Mouse (Mus musculus) forebrain, embryonic 11.5 days (tissue): Measurements from ENCODE around the gene Nlk. TPM values are rescaled to one million over a fixed set of nuclear protein-coding genes. Genes with fewer than 3 reads are reported as not detected.
A peak's percentile ranks its signal among the peaks of the same experiment; 100 is the strongest.

Experiments used
- ATAC-seq: fragments of 200-750 bp; cut with Nextera tagmentation; replicated peaks from 2 replicates; pipeline ENCODE4 v1.8.0; 2017; ENCODE audit warnings: moderate TSS enrichment; ENCODE audit not compliant: low FRiP score
- DNase-seq: peaks from one replicate; pipeline ENCODE4 v3.0.0-alpha.2; 2017; ENCODE audit warnings: low spot score
- H3K27ac ChIP-seq: fragments of 300-500 bp; sonication (generic); 2 replicates; pipeline ENCODE4 v1.5.1; 2014; ENCODE audit warnings: low read depth, low read length
- H3K27me3 ChIP-seq: fragments of 300-500 bp; sonication (generic); 2 replicates; pipeline ENCODE4 v1.6.1; 2014; ENCODE audit warnings: mild to moderate bottlenecking, low read length, mixed read lengths; ENCODE audit not compliant: control insufficient read depth, insufficient read depth
- H3K36me3 ChIP-seq: fragments of 300-500 bp; sonication (generic); 2 replicates; pipeline ENCODE4 v1.6.1; 2014; ENCODE audit warnings: mild to moderate bottlenecking, low read length, moderate library complexity, mixed read lengths; ENCODE audit not compliant: control insufficient read depth, insufficient read depth
- H3K4me1 ChIP-seq: fragments of 300-500 bp; sonication (generic); replicated peaks from 2 replicates; pipeline ENCODE4 v1.6.1; 2014; ENCODE audit warnings: low read length, mixed read lengths; ENCODE audit not compliant: control insufficient read depth, insufficient read depth
- H3K4me2 ChIP-seq: fragments of 300-500 bp; sonication (generic); 2 replicates; pipeline ENCODE4 v1.6.1; 2014; ENCODE audit warnings: low read depth, mild to moderate bottlenecking, low read length, moderate library complexity, mixed read lengths; ENCODE audit not compliant: severe bottlenecking
- H3K4me3 ChIP-seq: fragments of 300-500 bp; sonication (generic); 2 replicates; pipeline ENCODE4 v1.5.1; 2014; ENCODE audit warnings: low read depth, low read length
- H3K9ac ChIP-seq: fragments of 300-500 bp; sonication (generic); 2 replicates; pipeline ENCODE4 v1.6.1; 2014; ENCODE audit warnings: low read length
- H3K9me3 ChIP-seq: fragments of 300-500 bp; sonication (generic); 2 replicates; pipeline ENCODE4 v1.6.1; 2016; ENCODE audit warnings: low read length, mixed read lengths; ENCODE audit not compliant: control insufficient read depth
- WGBS: fragments of 180-500 bp; shearing (Covaris S2); extraction: QIAGEN DNeasy Blood & Tissue Kit; methylation state at CpG from one replicate; pipeline ENCODE4 v1.1.7; 2014; 5-methylcytosine and 5-hydroxymethylcytosine counted together
- polyA plus RNA-seq: library from polyadenylated mRNA; unstranded; fragments of >200 nt; fragmentation: Nextera tagmentation; extraction: Ambion mirVana; gene quantifications from 2 replicates; pipeline ENCODE4 v1.2.1, GENCODE M21; 2014

The Nlk gene
- polyA plus RNA-seq, 1 experiment from 2014 or later = 33.6 TPM

GRCm38 (mm10) chr11:78703085-78703484 lies 5.9 kb upstream of the Nlk start:
- H3K27me3 ChIP-seq = no peaks in the 10 kb centered on the region
- 82% methylated on average over 5 of the region's 5 CpGs for WGBS
- no peaks in the 10 kb centered on the region for H3K4me1 ChIP-seq
- no peak overlapping the region for H3K4me3 ChIP-seq
- no peaks in the 10 kb centered on the region for H3K36me3 ChIP-seq
- no peak overlapping the region for H3K4me2 ChIP-seq
- H3K27ac ChIP-seq = no peak overlapping the region
- no peak for DNase-seq
- H3K9ac ChIP-seq = no peak overlapping the region
- no peaks in the 10 kb centered on the region for H3K9me3 ChIP-seq
- no peak for ATAC-seq

- Histone ChIP-seq H3K27ac (no peak overlapping the region), H3K9ac (no peak overlapping the region), H3K27me3 (no peaks in the 10 kb centered on the region), H3K4me1 (no peaks in the 10 kb centered on the region), H3K4me3 (no peak overlapping the region), H3K36me3 (no peaks in the 10 kb centered on the region), H3K9me3 (no peaks in the 10 kb centered on the region), H3K4me2 (no peak overlapping the region)
- DNase-seq (no peak), ATAC-seq (no peak)
- 80% methylated on average over 3 of the region's 3 CpGs for WGBS
Measured at GRCm38 (mm10) chr11:78702319-78702718, 5.1 kb upstream of the Nlk start.

DNA sequence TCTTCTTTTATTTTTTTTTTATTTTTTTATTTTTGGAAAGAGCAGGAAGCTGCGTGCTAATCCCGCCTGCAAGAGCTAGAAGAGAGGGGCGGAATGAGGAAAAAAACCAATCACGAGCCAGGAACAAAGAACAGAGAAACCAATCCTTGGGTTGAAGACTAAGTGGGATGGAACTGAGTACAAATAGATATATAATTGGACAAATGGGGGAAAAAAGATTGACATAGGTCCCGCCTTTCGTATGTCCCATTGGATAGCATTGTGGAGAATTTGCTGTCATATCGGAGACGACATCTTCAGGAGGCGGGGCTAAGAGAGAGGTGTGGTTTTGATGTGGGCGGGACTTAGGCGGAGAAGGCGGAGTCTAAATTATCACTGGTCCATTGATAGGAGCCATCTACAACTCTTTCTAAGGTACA lies 589 bp upstream of the Nlk start:
- Histone ChIP-seq H3K4me3 (peak overlapping the region; percentile 89), H3K36me3 (no peaks in the 10 kb centered on the region), H3K4me1 (peaks cover 9% of the 10 kb centered on the region), H3K4me2 (peak overlapping the region; percentile 30; the same call in 1 of the 2 replicates), H3K27ac (peak overlapping the region; percentile 84), H3K9ac (peak overlapping the region; percentile 47), H3K27me3 (no peaks in the 10 kb centered on the region), H3K9me3 (no peaks in the 10 kb centered on the region)
- WGBS = under 1% methylated on average over 12 of the region's 12 CpGs
- ATAC-seq (peak; percentile 92), DNase-seq (peak; percentile 88)

- Histone ChIP-seq H3K27ac (no peak overlapping the region), H3K4me1 (peaks cover 12% of the 10 kb centered on the region), H3K4me2 (peak overlapping the region; percentile 32; the same call in 1 of the 2 replicates), H3K36me3 (no peaks in the 10 kb centered on the region), H3K27me3 (no peaks in the 10 kb centered on the region), H3K4me3 (no peak overlapping the region), H3K9ac (no peak overlapping the region), H3K9me3 (no peaks in the 10 kb centered on the region)
- DNase-seq = no peak
- no peak for ATAC-seq
- 85% methylated on average over 3 of the region's 3 CpGs for WGBS
Measured at GRCm38 (mm10) chr11:78694249-78694648, 2.9 kb downstream of the Nlk start.

GRCm38 (mm10) chr11:78693307-78693706 lies 3.9 kb downstream of the Nlk start:
- H3K4me2 ChIP-seq = no peak overlapping the region; the same call in 1 of the 2 replicates

DNA sequence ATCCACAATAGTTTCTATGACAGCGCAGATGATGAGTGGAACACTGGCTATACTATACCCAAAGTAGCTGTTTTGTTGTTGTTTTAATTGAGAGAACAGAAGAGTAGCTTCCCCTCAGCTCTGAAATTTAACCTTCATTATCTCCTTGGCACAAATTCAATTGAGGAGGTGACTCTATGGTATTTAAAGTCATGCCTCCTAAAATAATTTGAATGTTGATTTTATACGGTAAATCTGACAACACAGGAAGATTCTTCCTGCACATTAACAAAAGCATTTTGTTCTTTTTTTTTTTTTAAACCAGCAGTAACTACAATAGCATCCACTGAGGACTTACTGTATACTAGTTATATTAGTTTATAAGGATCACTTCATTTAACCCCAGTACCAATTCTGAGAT lies 6.0 kb downstream of the Nlk start:
- WGBS = 79% methylated on average over 2 of the region's 2 CpGs
- no peak overlapping the region for H3K4me2 ChIP-seq

More at GRCm38 (mm10) chr11:78693307-78693706, 3.9 kb downstream of the Nlk start:
- no peak overlapping the region for H3K27ac ChIP-seq
- ATAC-seq (no peak), DNase-seq (no peak)
- WGBS = 96% methylated on average over 8 of the region's 8 CpGs
- no peaks in the 10 kb centered on the region for H3K27me3 ChIP-seq
- no peak overlapping the region for H3K4me3 ChIP-seq
- no peak overlapping the region for H3K9ac ChIP-seq
- H3K4me1 ChIP-seq = peaks cover 12% of the 10 kb centered on the region
- H3K9me3 ChIP-seq = no peaks in the 10 kb centered on the region
- H3K36me3 ChIP-seq = no peaks in the 10 kb centered on the region

GRCm38 (mm10) chr11:78690547-78690946 lies 6.6 kb downstream of the Nlk start:
- WGBS = 88% methylated on average over 3 of the region's 3 CpGs
- H3K27me3 ChIP-seq = no peaks in the 10 kb centered on the region
- ATAC-seq = no peak
- DNase-seq = no peak
- H3K36me3 ChIP-seq = no peaks in the 10 kb centered on the region
- H3K4me2 ChIP-seq = no peak overlapping the region
- H3K27ac ChIP-seq = no peak overlapping the region
- H3K4me1 ChIP-seq = peaks cover 11% of the 10 kb centered on the region
- H3K9me3 ChIP-seq = no peaks in the 10 kb centered on the region
- no peak overlapping the region for H3K4me3 ChIP-seq
- H3K9ac ChIP-seq = no peak overlapping the region

More for the DNA sequence above, 6.0 kb downstream of the Nlk start:
- DNase-seq (no peak), ATAC-seq (no peak)
- no peaks in the 10 kb centered on the region for H3K27me3 ChIP-seq
- no peak overlapping the region for H3K27ac ChIP-seq
- H3K9ac ChIP-seq = no peak overlapping the region
- no peaks in the 10 kb centered on the region for H3K9me3 ChIP-seq
- peaks cover 14% of the 10 kb centered on the region for H3K4me1 ChIP-seq
- no peak overlapping the region for H3K4me3 ChIP-seq
- no peaks in the 10 kb centered on the region for H3K36me3 ChIP-seq

DNA sequence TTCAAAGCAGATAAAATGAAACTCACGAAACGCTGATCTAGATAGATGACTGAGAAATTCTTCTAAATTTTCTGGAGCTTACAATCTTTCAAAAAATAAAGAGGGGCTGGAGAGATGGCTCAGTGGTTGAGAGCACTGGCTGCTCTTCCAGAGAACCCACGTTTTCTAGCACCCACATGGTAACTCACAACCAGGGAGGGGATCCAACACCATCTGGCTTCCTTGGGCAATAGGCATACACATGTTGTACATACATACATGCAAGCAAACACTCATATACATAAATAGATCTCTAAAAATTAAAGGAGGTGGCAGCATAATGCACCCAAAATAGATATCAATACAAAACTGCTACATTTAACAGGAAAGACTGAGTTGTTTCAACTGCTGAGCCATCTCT lies 16.1 kb downstream of the Nlk start:
- H3K27ac ChIP-seq = no peak overlapping the region
- no peak for DNase-seq
- H3K27me3 ChIP-seq = no peaks in the 10 kb centered on the region
- H3K4me2 ChIP-seq = no peak overlapping the region
- no peaks in the 10 kb centered on the region; the same call in 1 of the 2 replicates for H3K36me3 ChIP-seq
- ATAC-seq = no peak
- H3K9me3 ChIP-seq = no peaks in the 10 kb centered on the region
- WGBS = 95% methylated on average over 3 of the region's 3 CpGs
- no peak overlapping the region for H3K4me3 ChIP-seq
- H3K4me1 ChIP-seq = no peaks in the 10 kb centered on the region
- H3K9ac ChIP-seq = no peak overlapping the region

DNA sequence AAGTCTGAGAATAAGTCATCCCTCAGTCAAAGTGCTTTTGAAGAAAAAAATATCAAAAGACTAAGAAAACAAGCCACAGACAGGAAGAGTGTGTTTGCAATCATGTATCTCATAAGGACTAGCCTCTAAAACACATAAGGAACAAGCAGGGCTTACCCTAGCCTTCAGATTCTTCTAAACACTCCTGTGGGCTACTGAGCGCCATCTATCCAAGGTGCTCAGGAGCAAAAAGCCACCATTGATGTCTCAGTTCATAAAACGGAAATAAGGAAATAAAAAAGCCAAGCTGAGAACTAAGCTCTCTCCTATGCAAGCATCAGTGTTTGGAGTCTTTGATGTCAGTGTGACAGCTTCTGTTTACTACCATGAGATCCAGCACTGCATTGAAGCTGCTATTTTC lies 18.4 kb downstream of the Nlk start:
- no peak overlapping the region for H3K9ac ChIP-seq
- no peak overlapping the region for H3K27ac ChIP-seq
- H3K4me3 ChIP-seq = no peak overlapping the region

More for the DNA sequence above, 18.4 kb downstream of the Nlk start:
- DNase-seq (no peak), ATAC-seq (no peak)
- no peaks in the 10 kb centered on the region for H3K9me3 ChIP-seq
- H3K4me2 ChIP-seq = no peak overlapping the region
- H3K27me3 ChIP-seq = no peaks in the 10 kb centered on the region
- no peaks in the 10 kb centered on the region for H3K4me1 ChIP-seq
- H3K36me3 ChIP-seq = no peaks in the 10 kb centered on the region; the same call in 1 of the 2 replicates
- 73% methylated on average over 2 of the region's 2 CpGs for WGBS
